Mouse (Mus musculus) frontal cortex, postnatal 25 days (tissue): ENCODE data around the gene Rab11fip5.

Experiments
- DNase-seq, 2 experiments: peaks; one replicate each; pipeline ENCODE4 v3.0.0; 2022; ENCODE audit warnings: low spot score in 2 of 2

Gene Rab11fip5

DNA sequence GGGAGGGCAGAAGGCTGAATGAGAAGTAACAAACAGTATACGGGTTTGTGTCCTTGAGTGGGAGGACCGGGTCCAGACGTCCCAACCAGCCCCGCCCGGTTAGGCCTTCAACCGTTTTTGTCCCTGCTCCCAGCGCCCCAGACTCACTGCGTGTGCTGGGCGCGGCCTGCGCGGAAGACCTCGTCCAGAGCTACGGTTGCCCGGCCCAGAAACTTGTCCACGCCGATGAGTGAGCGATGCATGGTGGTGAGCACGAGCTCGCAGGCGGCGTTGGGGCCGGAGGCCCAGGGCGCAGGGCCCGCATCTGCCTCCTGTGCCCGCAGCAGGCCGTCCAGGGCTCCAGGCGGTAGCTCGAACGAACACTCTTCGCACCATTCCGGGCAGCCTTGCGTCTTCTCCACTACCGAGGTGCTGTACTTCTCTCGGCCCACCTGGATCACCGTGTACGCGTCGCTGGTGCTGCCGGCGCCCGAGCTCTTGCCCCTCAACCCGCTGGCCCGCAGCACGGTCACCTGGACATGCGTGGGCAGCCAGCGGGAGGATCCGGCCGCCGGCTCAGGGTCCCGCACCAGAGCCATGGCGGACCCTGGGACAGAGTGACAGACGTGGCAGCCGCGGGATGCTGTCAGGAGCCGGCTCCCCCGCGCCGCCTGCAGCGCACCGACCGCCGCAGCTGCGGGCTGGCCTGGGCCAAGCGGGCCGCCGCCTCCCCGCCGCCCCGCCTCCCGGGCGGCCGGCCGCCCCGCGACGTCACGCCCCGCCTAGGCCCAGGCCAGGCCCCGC, at the start of gene Rab11fip5:
Gene Rab11fip5, minus strand, starts transcription at position 684 of the 783 bp plus-strand sequence.
- peak in 1 of 2 experiments; percentile 27 for DNase-seq

DNA sequence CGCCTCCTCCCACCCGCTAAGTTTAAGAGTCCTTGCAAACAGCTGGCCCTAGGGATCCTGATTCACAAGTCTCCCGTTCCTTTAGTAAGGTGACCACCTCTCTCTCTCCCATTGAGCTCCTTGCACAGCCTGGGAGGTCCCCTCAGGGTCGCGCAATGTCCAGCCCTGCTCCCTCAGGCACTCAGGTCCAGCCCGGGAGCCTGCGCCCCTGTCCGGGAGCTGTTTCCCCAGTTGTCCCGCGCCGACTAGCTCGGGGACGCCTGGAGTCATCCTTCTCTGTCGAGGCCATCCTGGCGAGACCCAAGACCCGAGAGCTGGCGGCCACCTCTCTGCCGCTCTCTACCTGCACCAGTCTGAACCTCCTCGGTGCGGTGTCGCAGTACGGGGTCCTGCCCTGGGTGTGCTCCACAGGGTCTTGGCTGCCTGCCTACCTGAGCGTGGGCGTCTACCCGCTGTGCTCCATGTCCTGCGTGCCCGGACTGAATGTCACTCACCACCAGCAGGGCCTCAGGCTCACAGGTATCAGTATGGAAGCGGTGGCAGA, 49.5 kb upstream of the Rab11fip5 start, which contains the start of gene Noto:
Gene Noto, plus strand, starts transcription at position 51 of the 544 bp plus-strand sequence.
- DNase-seq, result no peak

DNA sequence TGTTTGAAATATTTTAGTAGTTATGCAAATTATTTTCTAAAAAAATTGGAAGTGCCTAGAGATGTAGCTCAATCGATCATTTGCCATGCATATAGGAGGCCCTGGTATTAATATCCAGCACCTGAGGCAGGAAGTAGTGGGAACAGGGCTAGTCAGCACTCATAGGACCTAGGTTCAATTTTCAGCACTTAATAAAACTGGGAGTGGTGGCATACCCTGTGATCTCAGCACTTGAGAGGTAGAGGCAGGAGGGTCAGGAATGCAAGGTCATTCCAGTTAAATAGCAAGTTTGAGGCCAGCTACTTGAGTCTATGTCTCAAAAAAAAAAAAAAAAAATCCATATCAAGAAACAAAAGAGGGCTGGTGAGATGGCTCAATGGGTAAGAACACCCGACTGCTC, 44.7 kb upstream of the Rab11fip5 start:
- no peak for DNase-seq

DNA sequence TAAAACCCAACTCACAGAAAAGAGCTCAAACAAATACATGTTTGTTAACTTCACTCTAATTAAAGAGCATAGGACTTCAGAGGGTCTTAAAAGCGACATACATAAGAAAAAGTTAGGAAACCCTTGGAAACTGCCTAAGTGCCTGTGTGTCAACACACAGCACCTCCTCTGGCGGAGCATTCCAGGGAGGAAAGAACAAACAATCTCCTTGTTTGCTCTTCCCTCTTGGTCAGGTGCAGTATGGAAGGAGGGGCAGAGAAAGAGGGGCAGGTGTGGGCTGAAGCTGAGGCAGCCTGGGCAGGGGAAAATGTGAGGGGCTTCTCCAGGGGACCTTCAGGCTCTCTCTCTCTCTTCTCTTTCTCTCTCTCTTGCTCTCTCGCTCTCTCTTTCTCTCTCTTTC, 41.4 kb upstream of the Rab11fip5 start:
- no peak for DNase-seq

DNA sequence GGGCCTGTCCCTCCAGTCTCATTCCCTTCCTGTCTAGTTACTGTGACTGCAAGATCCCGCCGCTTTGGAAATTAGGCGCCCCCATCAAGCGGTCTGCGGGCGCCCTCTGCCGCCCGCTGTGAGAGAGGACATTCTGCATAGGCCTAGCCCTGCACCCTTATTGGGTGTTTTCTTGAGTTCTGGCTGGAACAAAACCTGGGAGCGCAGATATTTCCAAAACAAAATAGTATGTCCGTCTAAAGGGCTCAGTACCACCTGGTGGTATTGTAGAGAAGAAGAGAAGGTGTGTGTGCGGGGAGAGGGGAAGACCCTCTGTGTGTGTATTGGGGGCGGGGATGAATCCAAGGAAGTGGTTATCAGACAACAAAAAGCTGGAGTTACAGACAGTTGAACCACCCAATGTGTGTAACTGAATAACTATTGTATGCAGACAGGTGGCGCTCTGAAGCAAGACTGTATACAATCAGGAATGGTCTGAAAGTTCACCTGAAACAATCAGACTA, 36.4 kb upstream of the Rab11fip5 start:
- peak in 1 of 2 experiments; percentile 23 for DNase-seq

DNA sequence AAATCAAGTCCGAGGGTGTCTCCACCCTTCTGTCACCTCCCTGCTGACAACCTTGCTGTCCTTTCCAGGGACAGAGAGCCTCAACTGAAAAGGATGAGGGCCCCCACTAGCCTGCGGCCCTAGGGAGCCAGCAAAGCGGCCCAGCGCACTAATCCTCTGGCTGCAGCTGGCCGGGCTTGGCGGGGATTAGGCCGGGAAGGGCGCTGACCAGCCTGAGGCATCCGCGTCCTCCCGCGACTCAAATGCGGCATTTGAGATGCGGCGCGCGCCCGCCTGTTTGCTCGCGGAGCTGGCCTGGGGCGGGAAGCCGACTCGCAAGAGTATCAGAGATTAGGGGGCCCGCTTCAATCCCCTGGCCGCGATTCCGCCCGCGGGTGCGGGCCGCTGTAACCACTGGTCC, 34.6 kb upstream of the Rab11fip5 start:
- no peak for DNase-seq

DNA sequence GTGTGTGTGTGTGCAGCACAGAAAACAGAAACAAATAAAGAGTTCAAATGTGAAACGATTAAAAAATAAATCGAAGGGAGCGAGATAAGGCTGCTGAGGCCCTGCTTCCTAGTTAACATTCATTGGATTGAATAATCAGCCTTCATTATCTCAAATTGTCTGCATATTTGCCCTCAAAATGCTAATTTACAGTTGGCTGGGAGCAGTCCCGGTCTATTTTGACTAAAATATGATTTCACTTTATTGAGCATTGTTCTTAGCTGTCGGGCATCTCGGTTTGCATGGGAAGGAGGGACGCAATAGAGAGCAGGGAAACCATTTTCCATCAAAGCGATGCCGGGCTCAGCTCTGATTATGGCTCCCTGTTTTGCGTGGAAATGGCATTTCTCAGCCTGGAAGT, 28.6 kb upstream of the Rab11fip5 start:
- no peak for DNase-seq

DNA sequence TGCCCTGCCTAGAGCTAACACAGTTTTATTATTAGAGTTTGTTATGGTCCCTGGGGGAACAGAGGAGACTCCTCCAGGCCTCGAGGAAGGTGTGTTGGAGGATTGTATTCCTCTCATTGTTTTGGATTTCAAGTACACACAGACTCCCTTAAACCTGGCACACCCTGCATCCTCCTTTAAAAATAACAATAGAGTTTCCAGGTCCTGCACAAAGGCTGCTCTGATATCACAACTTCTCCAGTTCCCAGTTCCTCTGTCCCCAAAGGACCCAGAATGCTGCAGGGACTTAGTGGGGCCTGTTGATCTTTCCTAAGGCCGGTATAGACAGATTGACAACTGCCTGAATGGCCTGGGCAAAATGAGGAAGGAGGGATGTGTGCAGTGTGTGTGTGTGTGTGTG, 28.2 kb upstream of the Rab11fip5 start:
- no peak for DNase-seq

DNA sequence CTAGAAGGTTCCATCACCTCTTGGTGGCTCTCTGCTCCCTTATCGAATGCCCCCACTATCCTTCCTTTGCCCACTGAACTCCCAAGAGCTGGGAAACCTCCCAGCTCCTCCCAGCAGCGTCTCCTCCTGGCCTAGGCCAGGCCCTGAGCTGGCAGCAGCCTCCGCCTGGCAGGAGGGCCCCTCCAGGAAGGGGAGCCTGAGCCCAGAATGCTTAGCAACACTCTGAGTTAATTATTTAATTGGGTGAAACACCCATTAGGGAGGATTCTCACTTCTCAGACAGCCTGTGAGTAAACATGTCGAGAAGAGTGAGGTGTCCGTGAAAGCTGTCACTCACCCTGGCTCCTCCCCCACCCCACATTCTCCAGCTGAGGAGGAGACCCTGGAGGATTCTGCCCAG, 25.3 kb upstream of the Rab11fip5 start:
- no peak for DNase-seq

DNA sequence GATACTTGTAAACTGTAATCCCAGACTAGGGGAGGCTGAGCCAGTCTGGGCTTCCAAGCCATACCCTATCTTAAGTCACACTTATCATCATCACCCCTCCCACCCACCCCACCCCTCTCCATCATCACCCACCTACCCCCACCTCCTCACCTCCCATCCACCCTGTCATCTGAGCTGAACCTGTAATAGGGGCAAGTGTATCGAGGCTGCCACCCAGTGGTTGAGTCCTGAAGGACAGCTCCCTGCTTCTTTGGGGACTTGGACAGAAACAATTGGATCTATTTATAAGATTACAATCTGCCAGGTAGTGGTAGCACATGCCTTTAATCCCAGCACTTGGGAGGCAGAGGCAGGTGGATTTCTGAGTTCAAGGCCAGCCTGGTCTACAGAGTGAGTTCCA, 22.7 kb upstream of the Rab11fip5 start:
- peak; percentile 35 to 47 for DNase-seq

DNA sequence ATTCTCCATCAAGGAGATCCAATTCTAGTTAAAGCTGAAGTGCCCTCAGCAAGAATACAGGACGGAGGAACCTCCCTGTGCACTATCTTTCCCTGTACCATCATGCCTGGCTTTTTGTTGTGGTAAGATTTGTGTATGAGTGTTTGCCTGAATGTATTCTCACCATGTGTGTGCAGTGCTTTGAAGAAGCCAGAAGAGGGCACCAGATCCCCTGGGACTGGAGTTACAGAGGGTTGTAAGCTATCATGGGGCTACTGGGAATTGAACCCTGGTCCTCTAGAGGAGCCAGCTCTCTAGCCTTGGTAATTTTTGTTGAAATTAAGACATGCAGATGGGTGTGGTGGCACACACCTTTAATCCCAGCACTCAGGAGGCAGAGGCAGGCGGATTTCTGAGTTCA, 20.9 kb upstream of the Rab11fip5 start:
- no peak for DNase-seq

DNA sequence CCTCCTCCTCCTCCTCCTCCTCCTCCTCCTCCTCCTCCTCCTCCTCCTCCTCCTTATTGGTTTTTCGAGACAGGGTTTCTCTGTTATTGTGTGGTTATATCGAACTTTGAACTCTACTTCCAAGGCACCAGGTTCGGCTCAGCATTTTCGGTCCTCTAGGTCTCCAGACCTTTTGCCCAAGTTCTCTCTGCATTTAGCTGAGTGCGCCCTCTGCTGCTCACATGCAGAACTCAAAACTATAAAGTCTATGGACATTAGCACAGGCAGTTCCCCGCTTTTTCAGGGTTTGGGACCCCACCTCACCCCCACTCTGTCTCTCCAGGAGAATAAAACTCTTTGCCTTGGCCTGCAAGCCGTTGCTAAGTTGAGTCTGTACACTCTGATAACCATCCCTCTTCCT, 17.4 kb upstream of the Rab11fip5 start:
- peak; percentile 45 to 50 for DNase-seq

DNA sequence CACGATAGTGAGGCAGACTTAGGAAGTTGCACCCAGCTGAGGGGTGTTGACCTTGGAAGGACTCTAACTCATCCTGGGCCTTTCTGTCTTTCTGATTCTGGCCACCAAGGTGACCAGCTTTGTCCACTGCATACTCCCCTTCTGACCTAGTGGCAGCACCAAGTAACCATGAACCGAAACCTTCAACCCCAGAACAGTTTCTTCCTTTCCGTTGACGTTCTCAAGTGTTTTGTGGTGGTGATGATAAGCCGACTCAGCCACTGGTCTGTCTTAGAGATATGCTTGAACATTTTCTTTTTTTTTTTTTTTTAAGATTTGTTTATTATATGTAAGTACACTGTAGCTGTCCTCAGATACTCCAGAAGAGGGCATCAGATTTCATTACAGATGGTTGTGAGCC, 14.2 kb upstream of the Rab11fip5 start:
- DNase-seq, result no peak

DNA sequence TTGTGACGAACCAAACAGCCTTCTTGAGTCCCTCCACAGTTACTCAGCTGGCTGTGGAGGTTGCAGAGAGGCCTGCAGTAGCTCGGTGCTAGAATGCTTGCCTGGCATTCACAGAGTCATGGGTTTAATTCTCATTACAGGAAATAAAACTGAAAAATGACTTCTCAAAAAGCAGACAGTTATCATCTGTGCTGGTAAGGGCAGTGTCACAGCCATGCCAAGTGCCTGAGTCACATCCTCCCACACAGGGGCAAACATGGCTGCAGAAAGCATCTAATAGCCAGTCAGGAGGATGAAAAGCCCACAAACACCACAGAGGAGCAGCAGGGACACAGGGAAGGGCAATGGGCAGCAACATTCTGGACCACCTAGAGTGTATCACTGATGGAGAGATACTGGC, 8.4 kb upstream of the Rab11fip5 start:
- no peak for DNase-seq

DNA sequence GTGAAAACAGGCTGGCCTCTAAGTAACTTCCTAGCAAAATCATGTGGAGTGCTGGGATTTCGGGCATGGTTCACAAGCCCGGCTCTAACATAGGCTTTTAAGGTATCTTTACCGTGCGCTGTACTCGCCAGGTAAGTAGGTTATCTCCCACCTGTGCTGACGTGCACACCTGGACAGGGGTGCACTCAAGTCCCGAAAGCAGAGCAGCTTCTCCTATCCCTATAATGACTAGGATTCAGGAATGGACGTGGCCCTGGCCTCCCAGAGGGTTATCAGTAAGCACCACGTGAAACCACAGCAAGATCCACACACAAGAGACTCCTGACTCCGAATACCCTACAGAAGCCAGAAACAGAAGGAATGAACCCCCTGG, 7.2 kb upstream of the Rab11fip5 start:
- no peak for DNase-seq

DNA sequence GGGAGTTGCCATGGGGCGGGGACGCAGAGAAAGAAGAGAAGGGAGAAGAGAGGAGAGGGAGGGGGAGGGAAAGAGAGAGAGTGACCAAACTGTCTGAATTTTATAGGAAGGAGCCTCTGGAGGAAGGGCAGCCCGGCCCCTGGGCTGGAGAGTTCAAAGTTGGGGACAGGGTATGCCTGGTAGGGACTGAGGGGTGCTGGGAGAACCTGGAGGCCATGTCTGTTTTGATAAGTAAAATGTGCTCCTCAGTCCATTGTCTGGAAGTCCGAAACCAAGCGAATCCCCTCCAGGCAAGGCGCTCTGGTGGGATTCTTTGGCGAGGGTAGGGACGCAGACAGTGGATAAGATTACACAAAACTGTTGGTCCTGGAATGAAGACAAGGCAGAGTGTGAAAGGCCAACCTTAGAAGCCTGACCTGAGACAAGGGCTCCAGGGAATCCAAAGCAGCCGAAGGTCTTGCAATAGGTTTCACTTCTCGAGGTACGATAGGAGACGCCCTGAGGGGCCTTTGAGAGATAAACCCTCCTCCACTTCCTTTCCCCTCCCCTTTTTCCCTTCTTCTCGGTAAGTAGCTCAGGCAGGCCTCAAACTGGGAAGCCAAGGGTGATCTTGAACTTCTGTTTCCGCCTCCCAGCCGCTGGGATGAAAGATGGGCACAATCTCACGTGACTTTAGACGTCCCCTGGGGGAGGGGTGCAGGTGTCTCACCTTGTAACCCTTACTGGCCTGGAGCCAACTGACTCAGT, 6.6 kb upstream of the Rab11fip5 start:
- DNase-seq, result no peak

DNA sequence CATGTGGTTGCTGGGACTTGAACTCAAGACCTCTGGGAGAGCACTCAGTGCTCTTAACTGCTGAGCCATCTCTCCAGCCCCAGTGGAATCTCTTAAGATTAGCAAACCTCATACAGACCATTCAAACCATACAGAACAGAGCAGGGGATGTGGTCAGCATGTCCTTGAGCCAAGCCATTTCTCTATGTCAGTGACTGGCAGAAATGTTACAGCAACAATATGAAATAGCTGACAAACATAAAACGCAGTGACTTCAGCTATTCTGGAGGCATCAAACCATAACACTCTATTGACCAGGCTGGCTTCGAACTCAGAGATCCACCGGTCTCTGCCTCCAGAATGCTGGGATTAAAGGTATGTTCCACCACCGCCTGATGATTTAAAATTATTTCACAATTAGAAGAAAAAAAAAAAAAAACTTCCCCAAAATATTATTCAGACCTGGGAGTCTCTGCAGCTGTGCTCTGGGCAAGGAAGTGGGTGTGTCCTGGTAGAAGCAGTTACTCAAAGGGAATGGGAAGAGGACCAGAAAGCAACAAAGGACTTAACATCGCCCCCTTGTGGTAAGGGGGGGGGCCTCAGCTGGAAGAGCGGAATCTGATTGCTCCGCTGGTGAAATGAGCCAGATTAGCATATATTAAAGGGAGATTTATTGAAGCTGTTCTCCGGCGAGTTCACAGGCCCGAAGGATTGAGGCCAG, 5.9 kb upstream of the Rab11fip5 start:
- peak; percentile 63 to 65 for DNase-seq

DNA sequence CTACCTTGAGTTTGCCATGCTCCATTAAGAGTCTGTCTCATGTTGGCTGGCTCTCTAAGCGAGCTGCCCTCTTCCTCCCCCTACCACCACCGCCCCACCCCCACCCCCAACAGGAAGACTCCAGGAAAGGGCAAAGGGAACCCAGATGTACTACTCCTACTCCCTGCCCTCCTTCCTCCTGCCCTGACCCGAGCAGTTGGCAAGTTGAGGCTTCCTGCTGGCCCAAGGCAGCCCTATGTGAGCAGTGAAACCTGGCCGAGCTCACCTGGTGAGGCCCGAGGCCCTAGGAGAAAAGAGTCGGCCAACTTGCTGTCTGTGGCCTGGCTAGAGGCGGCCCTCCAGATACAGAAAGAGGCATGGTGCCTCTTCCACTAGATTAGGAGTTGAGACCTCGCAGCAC, 4.2 kb upstream of the Rab11fip5 start:
- DNase-seq, result no peak

DNA sequence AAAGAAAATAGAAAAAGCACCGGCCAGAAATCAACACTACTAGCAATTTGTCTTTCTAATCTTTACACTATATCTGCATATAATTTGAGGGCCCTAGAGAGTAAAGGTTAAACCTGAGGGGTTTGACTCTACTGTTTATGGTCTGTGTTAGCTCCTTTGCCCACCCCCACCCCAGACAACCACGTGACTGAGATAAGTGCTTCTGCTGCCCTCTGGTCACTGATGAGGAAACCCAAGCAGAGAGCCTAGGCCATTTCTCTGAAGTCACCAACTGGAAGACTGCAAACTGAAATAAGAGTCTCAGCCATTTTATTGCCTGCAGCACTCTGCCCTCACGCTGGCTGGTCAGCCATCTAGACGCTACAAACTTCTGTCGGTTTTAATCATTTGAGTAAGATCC, 3.4 kb upstream of the Rab11fip5 start:
- DNase-seq, result no peak

DNA sequence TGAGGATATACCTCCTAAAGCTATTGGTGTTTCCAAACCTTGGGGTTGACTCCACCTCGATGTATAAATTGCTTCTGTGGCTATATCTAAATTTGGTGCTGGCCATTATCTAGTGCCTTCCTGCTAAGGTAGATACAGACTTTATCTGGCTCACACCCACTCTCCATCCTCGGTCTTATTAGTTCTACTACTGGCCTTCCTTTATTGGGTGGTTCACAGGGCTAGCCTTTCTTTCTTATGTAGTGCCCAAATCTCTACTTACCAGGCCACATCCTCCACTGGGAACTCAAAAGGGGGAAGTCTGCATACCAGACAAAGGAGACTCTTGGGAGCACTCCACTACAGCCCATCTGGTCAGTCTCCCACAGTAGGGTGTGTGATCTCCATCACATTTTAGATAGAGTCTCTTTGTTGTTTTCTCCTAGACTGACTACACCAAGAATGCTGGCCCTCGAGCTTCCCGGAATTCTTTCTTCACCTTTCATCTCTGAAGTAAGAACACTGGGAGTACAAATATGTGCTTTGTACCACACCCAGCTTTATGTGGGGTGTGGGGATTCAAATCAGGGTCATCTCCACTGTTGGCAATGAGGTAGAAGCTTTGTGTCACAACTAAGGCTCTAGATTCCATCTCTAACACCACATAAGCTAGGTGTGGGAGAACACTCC, 2.8 kb upstream of the Rab11fip5 start:
- no peak for DNase-seq

DNA sequence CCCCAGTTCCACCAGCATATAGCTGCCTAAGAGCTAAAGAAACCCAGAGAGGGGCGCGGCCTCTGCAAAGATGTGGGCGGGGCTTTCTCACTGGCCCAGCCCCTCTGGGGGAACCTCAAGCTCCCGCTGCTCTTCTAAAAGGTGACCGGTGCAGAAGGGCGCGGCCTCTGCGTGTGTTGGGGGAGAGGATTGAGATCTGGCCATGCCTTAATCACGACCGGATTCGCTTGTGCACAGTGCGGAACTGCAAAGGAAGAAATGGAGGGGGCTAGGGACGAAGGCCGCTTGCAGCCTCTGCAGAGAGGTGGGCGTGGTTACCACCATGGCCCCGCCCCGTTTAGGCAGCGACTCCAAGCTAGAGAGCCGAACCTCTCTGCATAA, 290 bp upstream of the Rab11fip5 start:
- peak; percentile 85 to 91 for DNase-seq
